Comparison of ENCODE assay signal across 25 mouse cellular contexts in genomic region chr16:18905648-18906047, GRCm38 (mm10).
"Had no signal": no experiment of that assay in that cellular context is flagged by ENCODE, and none has a peak within 500 bp of the region (broad histone marks: within the 10 kb centered on the region; RNA-seq: fewer than 3 reads in every experiment).

No protein-coding gene starts in this region.

- H3K4me1 ChIP-seq: heart, embryonic 10.5 days; heart, embryonic 13.5 days; heart, embryonic 15.5 days; hindbrain, embryonic 13.5 days; hindbrain, embryonic 15.5 days; kidney, embryonic 15.5 days; limb, embryonic 13.5 days; limb, embryonic 15.5 days; liver, embryonic 12.5 days had no signal

- H3K27me3 ChIP-seq: heart, embryonic 13.5 days; heart, embryonic 15.5 days; hindbrain, embryonic 13.5 days; hindbrain, embryonic 15.5 days; kidney, embryonic 15.5 days; limb, embryonic 13.5 days; limb, embryonic 15.5 days; liver, embryonic 12.5 days had no signal

- H3K4me3 ChIP-seq: heart, embryonic 10.5 days; heart, embryonic 13.5 days; heart, embryonic 15.5 days; hindbrain, embryonic 13.5 days; hindbrain, embryonic 15.5 days; kidney, embryonic 15.5 days; limb, embryonic 13.5 days; limb, embryonic 15.5 days; liver, embryonic 12.5 days had no signal

- DNase-seq: gastrocnemius, postnatal 14 days; gastrocnemius, postnatal 36 days; heart, adult 18-20 months; heart, postnatal 14 days; heart, postnatal 36 days; kidney, adult 11 months; kidney, adult 2 months; kidney, adult 9 months; kidney, postnatal 14 days; kidney, postnatal 36 days; layer of hippocampus, adult 9-11 months; left cerebral cortex, postnatal 4 days had no signal

- H3K9ac ChIP-seq: heart, embryonic 13.5 days; heart, embryonic 15.5 days; hindbrain, embryonic 13.5 days; hindbrain, embryonic 15.5 days; kidney, embryonic 15.5 days; limb, embryonic 13.5 days; limb, embryonic 15.5 days; liver, embryonic 12.5 days; liver, embryonic 14.5 days had no signal

- H3K4me2 ChIP-seq: heart, embryonic 13.5 days; heart, embryonic 15.5 days; hindbrain, embryonic 13.5 days; hindbrain, embryonic 15.5 days; kidney, embryonic 15.5 days; limb, embryonic 13.5 days; limb, embryonic 15.5 days; liver, embryonic 12.5 days had no signal

- ATAC-seq: hindbrain, postnatal 0 days; intestine, embryonic 16.5 days; liver, embryonic 12.5 days had no signal

- H3K27ac ChIP-seq: heart, embryonic 10.5 days; heart, embryonic 13.5 days; heart, embryonic 15.5 days; hindbrain, embryonic 13.5 days; hindbrain, embryonic 15.5 days; hindbrain, postnatal 0 days; kidney, embryonic 15.5 days; kidney, postnatal 0 days; limb, embryonic 13.5 days; limb, embryonic 15.5 days; liver, embryonic 12.5 days; liver, embryonic 14.5 days had no signal

- H3K9me3 ChIP-seq: heart, embryonic 10.5 days; heart, embryonic 13.5 days; heart, embryonic 15.5 days; hindbrain, embryonic 13.5 days; hindbrain, embryonic 15.5 days; kidney, embryonic 15.5 days; limb, embryonic 13.5 days; limb, embryonic 15.5 days; liver, embryonic 12.5 days had no signal
